Mouse (Mus musculus): Measurements from ENCODE around the gene AU040320.
A peak's percentile ranks its signal among the peaks of the same experiment; 100 is the strongest.

AU040320 gene

DNA sequence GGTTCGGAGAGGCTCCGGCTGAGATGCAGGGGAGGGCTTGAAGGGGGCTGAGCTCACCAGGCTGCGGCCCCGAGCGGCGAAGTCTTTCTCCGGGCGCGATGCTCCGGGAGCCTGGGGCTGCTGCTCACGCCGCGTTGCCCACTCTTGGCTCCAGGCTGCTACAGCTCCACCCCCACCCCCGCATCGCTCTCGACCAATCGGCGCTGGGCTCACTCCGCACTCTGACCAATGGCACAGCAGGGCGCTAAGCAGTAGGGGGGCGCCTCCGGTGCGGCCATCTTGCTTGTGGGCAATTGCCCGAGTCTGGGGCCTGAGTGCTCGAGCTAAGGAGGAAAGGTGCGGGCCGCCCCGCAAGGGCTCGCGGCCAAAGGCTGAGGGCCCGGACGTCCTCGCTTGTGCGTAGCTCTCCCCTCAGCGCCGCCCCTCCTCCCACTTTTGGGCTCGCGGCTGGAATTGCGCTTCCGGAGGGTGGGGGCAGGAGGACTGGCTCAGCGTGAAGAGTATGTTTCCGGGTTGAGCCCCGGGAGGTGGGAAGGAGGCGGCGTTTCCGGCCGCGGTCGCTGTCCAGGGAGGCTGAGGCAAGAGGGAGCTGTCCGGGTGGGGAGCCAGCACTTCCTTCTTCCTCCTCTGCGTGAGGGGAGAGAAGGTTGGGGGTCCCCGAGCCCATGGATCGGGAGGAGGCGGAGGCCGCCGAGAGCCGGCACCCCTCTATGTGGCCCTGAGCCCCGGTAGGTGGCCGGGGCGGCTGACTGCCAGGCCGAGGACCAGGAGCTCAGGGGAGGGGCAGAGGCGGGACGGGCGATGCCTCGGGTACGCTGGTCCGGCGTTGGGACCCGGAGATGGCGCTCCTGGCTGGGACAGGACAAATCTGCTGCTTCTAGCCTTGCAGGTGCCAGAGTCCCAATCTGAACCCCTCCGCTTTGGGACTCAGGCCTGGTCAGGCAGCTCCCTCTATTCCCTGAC, at the start of gene AU040320, which contains the start of gene Ncdn:
AU040320 (plus strand) TSS at position 277 of the 963 bp plus-strand sequence.
Ncdn (minus strand) TSS at position 171 of the 963 bp plus-strand sequence.
- peak; percentile 99 for DNase-seq

DNA sequence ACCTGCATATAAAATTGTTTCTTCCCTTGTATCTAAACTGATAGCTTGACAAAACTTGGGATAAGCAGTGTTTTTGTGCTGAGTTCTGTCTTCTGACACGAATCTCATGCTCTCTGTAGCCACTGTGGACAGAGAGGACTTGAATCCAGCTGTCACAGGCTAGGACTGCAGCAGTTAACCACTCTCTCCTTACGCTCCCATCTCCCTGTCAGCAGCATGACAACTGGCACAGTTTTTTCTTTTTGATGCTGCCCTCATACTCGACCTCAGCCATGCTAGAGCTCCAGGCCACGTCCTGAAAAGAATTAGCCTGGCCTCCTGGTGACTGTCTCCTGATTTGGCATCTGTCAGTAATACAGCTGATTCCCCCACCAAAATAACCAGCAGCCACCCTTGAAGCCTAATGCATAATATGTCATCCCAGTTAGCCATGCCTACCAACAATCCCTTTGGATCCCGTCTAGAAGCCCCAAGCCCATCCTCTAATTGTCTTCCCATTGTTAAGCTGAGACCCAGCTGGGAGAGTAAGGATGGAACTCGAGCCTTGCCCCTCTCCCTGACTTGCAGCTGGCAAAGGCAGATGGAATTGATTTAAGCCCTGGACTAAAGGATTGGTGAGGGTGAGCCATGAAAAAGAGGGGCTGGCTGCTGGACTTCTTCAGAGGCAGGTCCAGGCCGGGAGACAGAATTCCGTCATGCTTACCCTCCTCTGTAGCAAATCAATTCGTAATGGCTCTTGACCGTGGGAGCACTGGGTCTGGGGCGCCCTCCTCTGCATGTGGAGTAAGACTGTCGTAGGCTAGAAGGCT, 46.5 kb upstream of the AU040320 start:
- DNase-seq: no peak

DNA sequence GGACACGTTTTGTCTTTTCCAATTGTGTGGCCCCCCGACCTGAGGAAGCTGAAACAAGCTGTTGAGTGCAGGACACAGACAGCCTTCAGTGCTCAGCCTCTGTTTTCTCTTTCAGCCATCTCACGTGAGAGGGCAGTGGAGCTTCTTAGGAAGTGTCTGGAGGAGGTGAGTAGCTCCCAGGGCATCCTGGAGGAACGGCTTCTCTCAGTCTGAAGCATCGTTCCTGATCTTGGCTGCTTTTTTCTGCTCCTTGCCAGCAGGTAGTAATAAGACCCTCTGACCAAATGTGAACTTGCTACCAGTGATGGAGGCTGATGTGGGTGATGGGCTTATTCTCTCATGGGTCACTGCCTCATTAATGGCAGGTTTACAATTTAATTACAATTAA, 45.9 kb upstream of the AU040320 start:
- no peak for DNase-seq

DNA sequence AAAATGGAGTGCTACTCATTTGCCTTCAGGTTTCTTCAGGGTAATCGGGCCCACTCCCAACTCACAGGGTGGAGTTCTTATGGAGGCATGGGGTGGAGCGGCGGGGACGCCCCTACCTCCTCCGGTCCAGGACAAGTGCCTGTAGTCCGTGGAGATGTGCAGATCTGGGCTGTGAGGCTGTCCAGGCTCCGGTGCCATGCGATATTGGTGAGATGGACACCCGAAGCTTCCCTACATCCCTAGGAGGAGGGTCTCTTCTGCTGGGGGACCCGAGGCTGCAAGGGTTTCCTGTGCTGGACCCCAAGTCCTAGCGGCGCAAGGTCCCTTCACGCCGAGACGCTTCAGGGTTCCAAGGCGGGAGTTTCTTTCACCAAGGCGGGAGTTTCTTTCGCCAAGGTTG, 21.2 kb upstream of the AU040320 start:
- DNase-seq: no peak

DNA sequence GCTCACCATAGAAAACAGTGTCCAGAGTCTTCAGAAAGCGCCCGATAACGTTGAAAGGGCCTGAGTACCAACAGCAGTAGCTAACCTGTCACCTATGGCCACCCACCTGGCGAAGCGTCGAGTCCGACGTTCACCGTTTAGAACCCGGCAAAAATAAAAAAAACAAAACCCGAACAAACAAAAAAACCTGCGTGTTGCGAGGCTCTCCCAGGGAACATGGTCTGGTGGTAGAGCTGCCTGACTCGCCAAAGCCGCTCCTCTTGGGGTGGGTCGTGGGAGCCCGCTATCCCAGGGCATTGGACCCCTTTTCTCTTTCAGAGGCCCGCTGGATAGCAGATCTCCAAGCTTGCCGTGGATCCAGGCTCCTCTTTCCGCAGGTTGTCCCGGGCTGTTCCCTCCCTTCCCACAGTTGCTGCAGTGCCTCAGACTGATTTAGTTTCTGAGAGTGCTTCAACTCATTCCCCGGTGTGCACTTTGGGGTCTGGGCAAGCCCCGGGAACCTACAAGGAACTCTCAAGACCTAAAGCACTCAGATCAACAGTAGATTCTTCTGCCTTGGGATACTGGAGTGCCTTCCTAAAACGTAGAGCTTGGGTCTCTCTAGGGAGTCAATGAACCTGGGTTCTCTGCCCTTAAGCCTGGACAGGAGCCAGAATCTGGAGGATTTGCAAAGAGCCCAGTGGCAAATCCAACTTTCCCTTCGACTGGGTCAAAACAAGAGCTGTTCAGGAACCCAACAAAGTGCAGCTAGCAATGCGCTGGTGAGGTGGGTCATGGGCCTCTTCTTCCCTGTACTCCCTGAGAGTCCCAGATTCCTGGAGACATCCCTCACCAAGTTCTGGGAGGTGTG, 20.6 kb upstream of the AU040320 start:
- no peak for DNase-seq

DNA sequence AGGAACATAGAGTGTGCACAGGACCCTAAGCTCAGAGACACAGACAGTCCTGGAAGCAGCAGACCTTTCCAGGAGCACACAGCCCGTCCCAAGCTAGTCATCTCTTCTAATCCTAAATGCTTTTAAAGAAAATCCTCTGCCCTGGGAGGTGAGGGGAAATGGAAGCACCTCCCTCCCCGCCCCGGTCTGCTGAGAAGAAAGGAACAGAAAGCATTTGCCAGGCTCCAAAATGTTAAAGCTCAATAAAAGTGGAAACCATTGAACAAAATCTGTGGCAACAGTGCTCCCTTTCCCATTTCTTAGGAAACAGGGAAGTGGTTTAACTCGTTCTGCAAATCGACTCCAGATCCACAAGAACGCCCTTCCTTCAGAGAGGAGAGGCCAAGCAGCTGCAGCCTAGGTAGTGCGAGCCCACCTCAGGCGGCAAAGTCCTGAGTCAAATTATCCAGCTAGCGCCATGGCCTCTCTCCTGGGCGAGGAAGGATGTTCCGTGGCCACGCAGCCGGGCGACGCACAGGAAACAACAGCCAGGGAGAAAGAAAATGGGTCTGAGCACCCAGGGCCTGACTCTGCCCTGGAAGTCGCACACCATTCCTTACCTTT, 19.2 kb upstream of the AU040320 start:
- no peak for DNase-seq

DNA sequence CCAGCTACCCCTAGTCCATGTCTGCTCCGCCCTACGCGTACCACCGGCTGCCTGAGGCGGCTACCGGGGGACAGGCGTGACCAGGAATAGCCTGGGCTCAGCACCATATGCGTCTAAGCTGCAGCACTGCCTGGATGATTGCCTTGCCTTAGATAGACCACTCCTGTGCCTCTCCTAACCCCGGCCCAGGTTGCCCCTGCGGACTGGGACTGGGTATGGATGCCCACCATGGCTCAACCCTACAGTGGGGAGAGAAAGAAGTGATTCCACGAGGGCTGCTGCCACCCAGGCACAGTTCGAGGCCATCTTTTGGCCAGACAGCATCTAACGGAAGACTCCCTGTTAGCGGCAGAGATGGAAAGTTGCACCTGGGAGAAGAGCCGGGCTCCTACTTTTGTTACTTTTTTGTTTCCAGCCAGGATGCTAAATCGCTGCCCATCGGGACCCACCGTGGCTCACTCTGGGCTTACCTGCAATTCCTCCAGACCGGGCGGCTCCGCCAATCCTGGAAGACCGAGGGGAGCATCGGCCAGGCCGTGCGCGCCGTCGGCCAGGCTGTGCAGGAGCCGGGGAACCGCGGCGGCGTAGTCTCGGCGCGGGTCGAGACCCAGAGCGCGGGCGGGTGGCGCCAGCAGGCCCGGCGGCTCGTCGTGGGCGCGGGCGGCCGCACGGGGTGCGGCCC, 18.5 kb upstream of the AU040320 start:
- no peak for DNase-seq

DNA sequence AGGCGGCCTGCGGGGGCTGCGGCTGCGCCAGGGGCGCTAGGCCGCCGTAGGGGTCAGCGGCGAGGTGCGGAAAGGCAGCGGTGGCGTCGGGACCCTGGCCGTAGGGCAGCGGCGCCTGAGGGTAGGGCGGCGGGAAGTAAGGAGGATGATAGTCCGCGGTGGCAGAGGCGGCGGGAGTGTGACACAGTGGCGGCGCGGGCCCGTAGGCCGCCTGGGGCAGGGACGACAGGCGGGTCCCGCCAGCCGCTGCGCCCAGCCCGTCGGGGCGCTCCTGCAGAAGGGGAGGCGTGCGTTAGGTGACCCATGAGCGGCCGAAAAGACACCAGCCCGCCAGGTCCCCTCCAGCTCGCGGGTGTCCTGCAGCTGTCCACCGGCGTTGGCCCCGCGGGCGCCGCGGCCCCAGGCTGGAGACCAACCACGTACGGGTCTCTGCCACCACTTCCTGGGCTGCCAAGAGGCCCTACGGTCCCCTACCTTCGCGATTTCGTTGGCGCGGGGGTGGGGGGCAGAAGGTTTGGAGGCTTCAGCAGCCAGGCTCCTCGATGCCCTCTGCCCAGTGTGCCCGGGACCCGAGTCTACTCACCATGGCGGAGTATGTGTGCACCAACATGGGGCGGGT, 17.9 kb upstream of the AU040320 start:
- no peak for DNase-seq

DNA sequence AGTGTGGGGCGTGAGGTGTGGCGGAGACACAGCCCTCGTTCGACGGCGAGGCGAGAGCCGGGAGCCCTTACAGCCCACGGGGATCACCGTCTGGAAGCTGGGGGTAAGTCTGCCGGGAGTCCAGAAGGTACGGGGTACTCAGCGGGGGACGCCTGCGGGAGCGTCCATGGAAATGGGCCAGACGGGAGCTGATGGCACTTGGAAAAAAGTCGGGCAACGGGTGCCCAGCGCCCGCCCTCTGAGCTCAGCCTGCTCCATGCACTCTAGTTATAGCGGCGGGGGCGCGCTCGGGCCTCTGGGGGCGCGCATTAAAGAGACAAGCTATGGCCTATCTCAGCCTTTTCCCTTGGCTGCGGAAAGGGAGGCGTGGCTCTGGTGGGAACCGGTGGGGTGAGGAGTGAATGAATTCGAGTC, 17.3 kb upstream of the AU040320 start, which contains the start of gene Tfap2e:
Tfap2e (minus strand) TSS at position 240 of the 414 bp plus-strand sequence.
- no peak for DNase-seq

DNA sequence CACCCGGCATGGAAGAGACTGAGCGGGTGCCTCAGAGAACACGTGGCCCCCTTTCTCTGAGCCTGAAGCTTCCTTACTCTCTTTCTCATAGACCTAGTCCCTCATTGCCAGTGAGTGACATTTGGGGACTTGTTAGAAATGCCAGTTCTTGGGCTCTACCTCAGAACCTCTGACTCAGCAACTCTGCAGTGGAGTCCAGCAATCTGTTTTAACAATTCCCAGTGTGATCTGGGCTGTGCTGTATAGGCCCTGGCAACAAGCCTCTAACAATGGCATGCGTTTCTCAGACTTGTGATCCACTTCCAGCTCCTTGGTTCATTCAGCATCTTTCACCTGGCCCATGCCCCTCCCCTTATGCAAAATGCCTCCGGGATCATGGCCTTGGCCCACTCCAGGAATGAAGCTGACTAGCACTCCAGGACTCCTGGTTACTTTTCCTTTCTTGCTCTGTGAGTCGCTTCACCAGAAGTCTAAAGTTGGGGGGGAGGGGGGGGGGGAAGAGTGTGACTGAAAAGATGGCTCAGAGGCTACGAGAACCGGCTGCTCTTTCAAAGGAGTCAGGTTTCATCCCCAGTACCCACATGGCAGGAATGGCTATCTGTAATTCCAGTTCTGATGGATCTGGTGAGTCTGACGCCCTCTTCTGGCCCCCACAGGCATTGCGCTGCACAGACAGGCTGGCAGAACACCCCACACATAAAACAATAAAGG, 13.2 kb upstream of the AU040320 start:
- DNase-seq: no peak

DNA sequence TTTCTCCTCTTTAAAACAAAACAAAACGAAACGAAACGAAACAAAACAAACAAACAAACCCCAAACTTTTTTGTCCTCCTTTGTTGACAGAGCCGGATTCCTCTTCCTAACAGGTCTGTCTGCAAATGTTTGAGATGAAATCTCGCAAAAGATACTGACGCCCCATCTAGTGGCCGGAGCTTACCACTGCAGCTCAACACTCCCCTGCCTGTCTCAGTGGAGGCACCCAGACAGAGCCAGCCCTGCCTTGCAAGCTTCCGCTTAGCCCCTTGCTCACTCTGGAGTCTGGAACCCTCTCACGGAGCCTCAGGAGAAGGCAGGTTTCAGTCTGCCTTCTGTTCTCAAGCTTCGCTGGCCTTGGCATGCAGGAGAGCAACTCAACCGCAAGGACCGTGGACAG, 11.9 kb upstream of the AU040320 start:
- DNase-seq: peak; percentile 75

DNA sequence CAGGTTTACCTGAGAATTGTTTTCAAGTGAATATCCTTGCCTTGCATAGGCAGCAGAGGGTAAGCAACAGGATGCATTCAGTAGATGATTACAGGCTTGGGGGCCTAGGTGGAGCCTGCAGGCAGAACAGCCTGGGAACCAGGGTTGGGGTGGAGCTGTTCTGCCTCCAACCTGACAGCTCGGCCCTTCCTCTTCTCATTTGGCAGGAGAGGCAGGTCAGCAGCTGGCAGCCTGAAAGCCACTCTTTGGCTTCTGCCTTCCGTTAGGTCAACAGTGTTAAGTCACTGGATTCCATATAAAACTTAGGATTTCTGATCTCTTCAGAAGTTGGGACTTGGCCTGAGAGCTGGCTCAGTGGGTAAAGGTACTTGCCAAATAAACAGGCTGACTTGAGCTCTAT, 10.4 kb upstream of the AU040320 start:
- no peak for DNase-seq

DNA sequence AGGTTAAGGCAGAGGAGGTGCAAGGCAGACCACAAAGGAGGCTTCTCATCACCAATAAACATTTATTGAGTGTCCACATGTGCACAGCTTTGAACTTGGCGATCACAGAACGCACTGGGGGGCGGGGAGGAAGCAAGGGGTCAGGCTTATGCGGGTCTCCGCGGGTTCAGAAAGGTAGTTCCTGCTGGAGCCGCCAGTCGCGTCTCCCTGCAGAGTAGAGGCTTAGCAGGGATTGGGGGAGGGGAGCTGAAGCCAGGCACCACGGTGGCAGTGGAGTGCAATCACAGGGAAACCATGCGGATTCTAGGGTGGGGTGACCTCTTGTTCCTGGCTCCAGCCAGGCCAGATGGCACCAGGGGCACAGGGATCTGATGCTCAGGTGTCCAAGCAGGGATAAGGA, 9.6 kb upstream of the AU040320 start:
- DNase-seq: no peak

DNA sequence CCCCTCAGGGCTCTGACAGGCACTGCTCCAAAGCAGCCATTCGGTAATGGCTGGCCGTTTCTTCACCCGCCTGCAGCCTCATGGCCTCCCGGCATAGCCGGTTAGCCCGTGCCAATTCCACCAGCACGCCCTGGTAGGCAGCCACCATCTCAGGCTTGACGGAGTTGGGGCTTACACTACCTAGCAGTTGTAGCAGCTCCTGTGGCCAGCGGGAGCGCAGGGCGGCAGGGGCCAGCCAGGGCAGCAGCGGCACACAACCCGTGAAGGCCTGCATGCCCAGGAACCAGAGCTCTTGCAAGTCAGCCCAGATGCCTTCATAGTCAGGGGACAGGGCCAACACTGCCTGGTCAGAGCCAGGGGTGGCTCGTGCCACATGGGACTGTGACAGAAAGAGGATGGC, 8.5 kb upstream of the AU040320 start:
- DNase-seq: peak; percentile 59

DNA sequence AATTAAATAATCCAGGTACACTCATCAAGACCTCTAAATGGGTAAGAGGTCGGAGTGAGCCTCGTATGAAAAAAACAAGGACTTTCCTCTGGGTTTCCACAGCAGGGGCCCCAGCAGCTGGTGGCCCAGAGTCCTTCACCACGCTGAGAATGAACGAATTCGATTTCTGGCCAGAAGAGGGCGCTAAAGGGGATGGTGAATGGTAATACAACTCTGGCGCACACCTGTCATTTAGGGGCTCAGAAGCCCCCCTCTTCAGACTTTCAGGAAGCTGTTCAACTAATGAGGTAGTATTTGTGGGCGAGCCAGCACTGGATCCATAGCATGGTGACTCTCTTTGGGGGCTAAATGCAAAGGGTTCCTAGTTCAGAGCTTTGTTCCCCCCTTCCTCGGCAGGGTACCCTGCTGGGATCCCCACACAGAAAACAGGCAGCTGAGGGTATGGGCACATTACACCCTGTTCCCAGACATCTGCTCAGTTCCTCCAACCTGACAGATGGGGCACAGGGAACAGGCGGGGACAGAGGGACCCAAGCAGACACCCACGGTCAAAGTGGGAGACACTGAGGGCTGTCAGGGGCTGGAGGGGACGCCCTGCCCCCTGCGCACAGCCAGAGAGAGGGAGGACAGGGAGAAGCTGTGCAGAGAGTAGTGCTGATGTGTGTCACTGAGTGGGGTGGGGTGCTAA, 7.7 kb upstream of the AU040320 start:
- peak; percentile 52 for DNase-seq

DNA sequence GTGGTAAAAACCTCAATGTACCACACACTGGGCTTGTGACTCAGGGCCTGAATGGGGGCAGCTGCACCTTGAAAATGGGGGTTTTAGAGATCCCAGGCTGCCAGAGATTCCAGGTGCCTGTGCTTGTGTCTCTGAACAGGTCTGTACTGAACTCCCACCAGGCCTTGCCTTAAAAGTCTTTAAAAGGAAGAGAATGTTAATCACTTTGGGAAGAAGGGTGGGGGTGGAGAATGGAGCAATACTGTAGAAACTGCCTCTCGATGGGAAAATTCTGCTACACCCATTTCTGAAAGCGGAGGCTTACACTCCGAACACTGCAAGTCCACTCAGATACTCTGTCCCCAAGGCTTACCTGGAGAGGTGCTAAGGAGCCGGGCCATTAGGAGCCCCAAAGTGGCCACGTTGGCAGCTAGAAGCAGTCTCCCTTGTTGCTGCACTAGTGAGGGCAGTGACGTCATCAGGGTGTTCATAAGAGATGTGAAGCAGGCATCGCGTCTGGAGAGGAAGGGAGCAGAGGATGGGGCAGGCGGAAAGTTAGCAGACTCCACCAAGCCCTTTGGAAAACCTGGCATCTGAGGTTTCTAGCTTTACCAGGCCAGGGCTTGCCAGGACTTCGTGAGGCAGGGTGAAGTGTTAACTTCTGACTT, 7.0 kb upstream of the AU040320 start:
- no peak for DNase-seq

DNA sequence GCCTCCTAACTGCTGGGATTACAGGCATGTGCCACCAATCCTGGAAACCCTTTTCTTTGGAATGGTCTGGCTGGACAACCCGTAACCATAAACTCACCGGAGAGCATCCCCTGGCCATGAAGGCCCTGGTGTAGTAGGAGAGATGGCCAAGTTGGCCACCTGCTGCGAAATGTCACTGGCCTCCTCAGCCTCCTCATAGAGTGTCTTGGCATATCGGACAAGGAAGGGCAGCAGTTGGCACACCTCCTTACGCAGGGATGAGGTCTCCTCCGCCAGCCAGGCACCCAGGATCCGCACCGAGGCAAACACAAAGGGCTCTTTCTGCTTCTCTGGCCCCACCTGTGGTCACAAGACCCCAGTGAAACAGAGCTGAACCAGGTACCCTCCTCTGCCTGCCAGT, 5.0 kb upstream of the AU040320 start:
- DNase-seq: peak; percentile 47

DNA sequence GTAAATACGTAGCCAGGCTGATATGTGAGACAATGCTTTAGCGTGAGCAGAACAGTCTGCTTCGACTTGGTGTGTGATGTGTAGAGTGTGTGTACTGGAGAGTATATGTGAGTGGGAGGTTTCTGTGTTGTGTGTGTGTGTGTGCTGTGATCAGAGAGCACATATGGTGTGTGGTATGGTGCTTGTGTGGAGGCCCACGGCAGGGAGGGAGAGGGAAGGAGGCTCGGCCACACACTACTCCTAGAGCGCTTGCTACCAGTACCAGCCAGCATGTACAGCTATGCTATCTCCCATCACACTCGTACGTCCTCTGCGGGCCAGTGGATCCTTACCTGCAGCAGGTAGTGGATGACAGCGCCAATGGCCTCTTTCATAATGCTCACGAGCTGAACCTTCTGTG, 3.8 kb upstream of the AU040320 start:
- DNase-seq: no peak

DNA sequence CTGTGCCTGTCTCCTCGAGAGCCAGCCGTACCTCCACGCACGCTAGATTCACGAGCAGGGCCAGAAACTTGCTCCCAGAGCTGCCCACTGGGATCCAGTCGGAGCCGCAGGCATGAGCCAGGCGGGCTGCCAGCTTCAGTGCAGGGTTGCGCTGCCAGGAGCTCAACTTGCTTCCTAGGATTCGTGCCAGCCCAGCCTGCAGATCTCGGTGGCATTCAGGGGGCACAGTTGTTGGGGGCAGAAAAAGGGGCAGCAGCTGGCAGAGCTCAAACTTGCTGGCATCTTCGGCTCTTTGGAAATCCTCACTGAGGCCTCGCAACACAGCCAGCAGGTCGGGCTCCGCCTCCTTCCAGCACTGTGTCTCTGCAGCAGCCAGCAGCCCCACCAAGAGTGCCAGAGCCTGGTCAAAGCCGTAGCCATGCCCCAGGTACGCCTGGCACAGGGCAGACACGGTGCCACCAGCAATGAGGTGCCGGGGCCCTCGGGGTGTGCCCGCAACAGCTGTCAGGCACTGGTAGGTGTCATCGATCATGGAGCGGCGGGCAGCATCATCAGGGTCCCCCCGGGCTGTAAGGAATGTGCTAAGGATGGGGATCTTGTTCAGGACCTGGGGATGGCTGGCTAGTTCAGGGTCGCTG, 3.2 kb upstream of the AU040320 start:
- peak; percentile 79 for DNase-seq
